Mouse (Mus musculus): ENCODE measurements around the gene Atxn3. TPM values are rescaled to one million over a fixed set of nuclear protein-coding genes. Genes with fewer than 3 reads are reported as not detected.
A peak's percentile ranks its signal among the peaks of the same experiment; 100 is the strongest.

Gene Atxn3
- total RNA-seq, 2 experiments from 2014 or later: 18.6 to 18.7 TPM

DNA sequence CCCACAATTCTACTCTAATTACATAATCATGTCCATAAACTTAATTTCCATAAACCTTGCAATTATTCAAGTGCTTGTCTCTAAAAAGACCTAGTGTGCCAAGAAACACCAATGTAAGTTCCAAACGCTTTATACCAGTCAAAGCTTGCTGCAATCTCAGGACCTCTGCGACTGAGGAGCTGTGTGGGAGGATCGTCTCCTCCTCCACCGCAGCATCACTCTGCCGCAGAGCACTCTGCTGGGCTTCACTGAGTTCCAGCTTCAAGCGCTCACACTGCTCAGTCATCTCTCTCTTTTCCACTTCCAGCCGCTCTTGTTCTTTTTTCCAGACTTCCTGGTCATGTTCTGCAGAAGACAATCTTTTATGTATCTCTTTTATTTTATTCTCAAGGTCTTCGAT lies 64.8 kb downstream of the Atxn3 start:
- no peak for DNase-seq (ENCODE audit: low spot score in 2 of 2)

DNA sequence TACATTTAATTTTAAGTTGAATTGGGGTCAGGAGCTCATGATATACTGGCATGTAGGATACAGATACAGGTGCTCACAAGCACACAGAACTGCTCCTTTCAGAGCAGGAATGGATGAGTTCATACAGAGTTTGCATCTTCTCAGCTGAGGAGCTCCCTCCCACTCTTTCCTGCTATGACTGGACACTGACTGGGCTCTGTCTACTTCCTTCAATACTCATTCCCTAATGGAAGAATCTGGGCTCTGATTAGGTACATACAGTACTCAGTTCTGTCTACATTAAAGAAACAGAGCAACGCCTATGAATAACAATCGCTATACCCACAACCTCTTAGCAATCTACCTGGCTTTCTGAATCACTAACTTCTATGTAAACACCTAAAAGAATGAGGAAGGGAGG lies 65.2 kb downstream of the Atxn3 start:
- no peak for DNase-seq (ENCODE audit: low spot score in 2 of 2)

DNA sequence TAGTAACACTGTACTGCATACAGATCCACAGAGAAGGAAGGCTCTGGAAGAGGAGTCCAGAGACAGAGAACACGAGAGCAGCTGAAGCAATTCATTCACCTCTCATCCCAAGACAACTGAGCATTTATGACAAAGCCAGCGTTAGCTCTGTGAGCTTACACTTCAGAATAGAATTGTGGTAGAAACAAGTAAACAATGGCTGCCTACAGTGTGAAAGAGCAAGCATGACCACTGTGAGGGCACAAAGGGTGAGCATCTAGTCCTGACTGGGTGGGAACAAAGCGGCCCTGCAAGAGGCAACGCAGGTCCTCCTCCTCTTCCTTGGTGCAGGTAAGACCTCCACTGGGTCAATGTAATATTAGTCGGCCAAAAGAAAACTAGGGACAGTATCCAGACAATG lies 67.0 kb downstream of the Atxn3 start:
- no peak for DNase-seq (ENCODE audit: low spot score in 2 of 2)

DNA sequence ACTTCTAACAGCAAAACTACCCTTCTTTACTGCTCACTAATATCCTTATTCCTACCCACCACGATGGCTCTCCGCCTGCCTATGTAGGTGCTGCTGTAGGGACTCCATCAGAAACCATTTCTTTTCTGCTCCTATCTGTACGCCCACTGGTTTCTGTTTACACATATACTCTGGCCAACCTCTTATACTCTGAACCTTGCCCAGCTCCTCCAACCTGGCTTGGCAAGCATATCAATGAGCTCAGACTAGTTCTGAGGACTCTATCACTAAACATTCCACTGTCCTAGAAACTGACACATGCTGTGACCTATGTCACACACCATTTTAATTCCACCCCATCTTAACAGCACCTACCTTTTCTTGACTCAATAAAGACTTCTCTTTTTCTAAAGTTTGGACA lies 68.7 kb downstream of the Atxn3 start:
- DNase-seq (ENCODE audit: low spot score in 2 of 2): no peak

DNA sequence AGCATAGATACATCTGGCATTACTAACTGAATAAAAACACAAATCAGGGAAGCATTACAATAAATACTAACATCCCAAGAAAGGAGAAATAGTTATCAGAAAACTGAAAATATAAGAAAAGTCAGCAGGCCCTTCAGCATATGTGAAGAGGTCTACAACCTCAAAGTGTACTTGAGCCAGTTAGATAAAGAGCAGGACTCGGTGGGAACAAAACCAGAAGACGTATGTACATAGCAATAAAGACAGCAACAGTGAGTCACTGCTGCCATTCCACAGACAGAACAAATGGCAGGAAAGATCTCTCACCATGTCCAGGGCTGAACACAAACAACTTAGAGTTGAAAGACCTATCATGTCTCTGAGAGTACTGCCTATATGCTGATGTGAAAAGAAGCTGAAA lies 69.7 kb downstream of the Atxn3 start:
- no peak for DNase-seq (ENCODE audit: low spot score in 2 of 2)

DNA sequence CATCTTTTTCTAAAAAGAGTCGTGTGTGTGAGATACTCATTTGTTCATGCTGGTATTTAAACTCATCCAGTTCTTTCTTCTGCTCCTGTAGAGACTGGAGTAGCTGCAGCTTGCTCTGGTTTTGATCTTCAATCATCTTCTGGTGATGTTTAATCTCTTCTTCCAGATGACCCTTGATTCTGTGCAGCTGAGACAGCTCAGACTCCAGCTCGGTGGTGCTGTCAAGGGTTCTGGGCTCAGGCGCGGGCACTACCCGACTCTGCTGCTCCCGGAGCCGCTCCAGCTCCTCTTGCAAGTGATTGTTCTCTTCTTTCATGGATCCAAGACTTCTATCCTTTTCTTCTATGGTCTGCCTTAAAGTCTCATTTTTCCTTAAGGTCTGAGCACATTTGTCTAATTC lies 73.1 kb downstream of the Atxn3 start:
- no peak for DNase-seq (ENCODE audit: low spot score in 2 of 2)

DNA sequence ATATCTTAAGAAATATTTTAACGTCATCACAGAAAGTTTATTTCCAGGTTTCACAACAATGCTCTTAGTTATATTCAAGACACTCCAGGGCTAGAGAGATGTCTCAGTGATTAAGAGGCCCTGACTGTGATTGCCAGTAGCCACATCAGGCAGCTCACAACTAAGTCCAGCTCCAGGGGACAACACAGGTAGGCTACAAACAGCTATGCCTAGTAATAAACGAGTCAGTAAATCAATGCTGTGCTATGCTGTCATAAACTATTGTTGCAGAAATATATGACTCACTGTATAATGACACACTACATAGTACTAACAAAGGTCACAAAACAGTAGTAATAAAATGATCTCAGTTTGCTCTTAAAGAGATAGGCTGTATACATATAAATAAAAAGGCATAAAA lies 81.7 kb downstream of the Atxn3 start:
- no peak for DNase-seq (ENCODE audit: low spot score in 2 of 2)

DNA sequence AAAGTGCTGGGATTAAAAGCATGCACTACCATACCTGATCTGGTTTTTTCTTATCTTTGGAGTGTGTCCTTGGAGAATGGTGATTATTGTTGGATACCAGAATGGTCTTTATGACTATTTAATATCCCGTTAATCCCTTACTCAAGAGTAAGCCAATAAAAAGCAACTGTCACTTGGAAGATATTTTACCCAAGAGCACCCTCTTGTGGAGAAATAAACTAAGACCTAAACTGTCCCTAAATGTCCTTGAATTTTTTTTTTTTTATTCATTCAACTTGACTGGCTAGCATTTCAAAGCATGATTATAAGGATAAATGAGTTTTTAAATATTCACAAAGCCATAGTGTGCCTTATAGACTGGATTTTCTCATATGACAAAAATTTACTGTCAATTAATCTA lies 82.9 kb downstream of the Atxn3 start:
- peak in 1 of 2 experiments; percentile 56 for DNase-seq (ENCODE audit: low spot score in 2 of 2)

Other genes starting within 250 kb of the Atxn3 start
- gene Tc2n, start 239.7 kb downstream of the Atxn3 start, total RNA-seq (2021): under 1 TPM; 0.36 to 0.62 TPM
- gene Fbln5, start 139.2 kb downstream of the Atxn3 start, total RNA-seq (2021): 10 to 100 TPM in 1 of 2 experiments, 1 to 10 TPM in 1; 8.2 to 18.9 TPM
- 10 to 100 TPM; 26.8 to 27.5 TPM for gene Trip11, start 45.0 kb downstream of the Atxn3 start, total RNA-seq (2021)
- 10 to 100 TPM; 32.1 to 32.9 TPM for gene Cpsf2, start 17.7 kb upstream of the Atxn3 start, total RNA-seq (2021)
- 10 to 100 TPM; 28.2 to 28.5 TPM for gene Slc24a4, start 170.5 kb upstream of the Atxn3 start, total RNA-seq (2021)

Data from layer of hippocampus, postnatal 14 days (tissue).